8 mouse cellular contexts compared by ENCODE assay signal in the genomic region with DNA sequence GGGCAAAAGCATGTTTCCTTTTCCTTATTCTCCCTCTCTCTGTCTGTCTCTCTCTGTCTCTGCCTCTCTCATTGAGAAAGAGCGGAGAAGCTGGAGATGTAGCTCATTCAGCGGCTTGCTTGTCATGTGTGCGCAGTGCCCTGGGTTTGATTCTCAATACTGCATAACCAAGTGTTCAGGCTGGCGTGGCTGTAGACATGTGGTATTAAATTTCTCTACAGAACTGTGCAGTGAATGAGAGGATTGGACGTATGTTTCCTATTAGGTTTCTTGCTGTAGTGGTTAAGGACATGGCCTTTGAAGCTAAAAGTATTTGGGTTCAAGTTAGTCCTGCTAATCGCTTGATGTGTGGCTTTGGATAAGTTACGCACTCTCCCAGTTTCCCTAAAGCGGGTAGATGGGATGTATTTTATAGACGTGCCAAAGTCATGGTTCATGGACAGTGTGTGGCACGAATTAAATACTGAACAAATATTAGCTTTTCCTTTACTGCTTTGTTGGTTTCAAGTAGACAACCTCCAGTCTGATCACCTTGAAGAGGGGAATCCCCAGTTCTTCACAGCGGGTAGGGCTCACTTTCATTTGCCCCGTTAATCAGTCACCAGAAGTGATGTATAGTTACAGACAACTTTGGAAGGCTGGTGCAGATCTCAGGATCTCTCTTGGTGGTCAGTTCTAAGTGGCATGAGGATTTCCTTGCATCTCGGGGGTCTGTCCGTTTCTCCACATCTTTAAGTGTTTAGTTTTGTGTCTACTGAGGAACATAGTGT. TPM values are rescaled to one million over a fixed set of nuclear protein-coding genes. Genes with fewer than 3 reads are reported as not detected.
A peak's percentile ranks its signal among the peaks of the same experiment; 100 is the strongest.
DNase-seq lines count a peak whose midpoint lies in the region; ATAC-seq and TF ChIP-seq lines count a peak whose summit lies in the region.

No protein-coding gene starts in this region.

- ATAC-seq in heart, embryonic 15.5 days (replicated peaks; ENCODE audit: insufficient number of reproducible peaks, insufficient read depth, low FRiP score, low read depth): no peak
- peak; percentile 47 for ATAC-seq in intestine, embryonic 16.5 days

- no peaks in the 10 kb centered on the region for H3K27me3 ChIP-seq in heart, embryonic 15.5 days
- H3K27me3 ChIP-seq in testis, adult 2 months (ENCODE audit: control insufficient read depth, insufficient read depth, low read length): no peaks in the 10 kb centered on the region
- H3K27me3 ChIP-seq in intestine, embryonic 16.5 days (replicated peaks; ENCODE audit: control insufficient read depth, insufficient read depth, low read length): no peaks in the 10 kb centered on the region; the same call in 1 of the 2 replicates

- intact Hi-C loops in heart, postnatal 10 days (cut with DNase I): no loop called here

- H3K4me1 ChIP-seq in heart, embryonic 15.5 days (replicated peaks): peaks cover 46% of the 10 kb centered on the region
- peaks cover 3% of the 10 kb centered on the region for H3K4me1 ChIP-seq in testis, adult 2 months (ENCODE audit: control insufficient read depth, insufficient read depth, low read length)
- peaks cover 21% of the 10 kb centered on the region for H3K4me1 ChIP-seq in intestine, embryonic 16.5 days (ENCODE audit: control insufficient read depth, insufficient read depth, low read length)

- WGBS in heart, embryonic 15.5 days: 66% methylated on average over 14 of the region's 14 CpGs
- WGBS in intestine, embryonic 16.5 days: 44% methylated on average over 14 of the region's 14 CpGs

- H3K4me2 ChIP-seq in heart, embryonic 15.5 days: peak overlapping the region; percentile 31
- H3K4me2 ChIP-seq in intestine, embryonic 16.5 days (ENCODE audit: low read depth, low read length): peak overlapping the region; percentile 40

- no peak overlapping the region for H3K4me3 ChIP-seq in heart, embryonic 15.5 days
- no peak overlapping the region for H3K4me3 ChIP-seq in testis, adult 2 months (ENCODE audit: control insufficient read depth, low read depth, low read length)
- no peak overlapping the region for H3K4me3 ChIP-seq in intestine, embryonic 16.5 days (ENCODE audit: low read length)

- no peaks in the 10 kb centered on the region for H3K9me3 ChIP-seq in heart, embryonic 15.5 days (replicated peaks)
- no peaks in the 10 kb centered on the region for H3K9me3 ChIP-seq in intestine, embryonic 16.5 days (ENCODE audit: control insufficient read depth, low read length)

- TF ChIP-seq POLR2A in testis, adult 2 months (IDR thresholded peaks at IDR 0.05; ENCODE audit: control insufficient read depth, low read depth, low read length): no peak

- H3K36me3 ChIP-seq in heart, embryonic 15.5 days: no peaks in the 10 kb centered on the region
- no peaks in the 10 kb centered on the region for H3K36me3 ChIP-seq in testis, adult 2 months (ENCODE audit: control insufficient read depth, insufficient read depth, low read length)
- H3K36me3 ChIP-seq in intestine, embryonic 16.5 days (ENCODE audit: control insufficient read depth, insufficient read depth, low read length): no peaks in the 10 kb centered on the region

- TF ChIP-seq CTCF in testis, adult 2 months (IDR thresholded peaks at IDR 0.05; ENCODE audit: control insufficient read depth, insufficient read depth, insufficient replicate concordance, low read depth, low read length): no peak

- no peak for DNase-seq in heart, postnatal 10 days
- no peak for DNase-seq in testis, postnatal 14 days (ENCODE audit: low spot score)
- DNase-seq in spleen, adult 18-20 months: no peak
- no peak for DNase-seq in layer of hippocampus, adult 9-11 months
- DNase-seq in adrenal gland, adult 2 months: no peak

- H3K9ac ChIP-seq in heart, embryonic 15.5 days: no peak overlapping the region
- H3K9ac ChIP-seq in intestine, embryonic 16.5 days (ENCODE audit: low read depth, low read length): no peak overlapping the region

- H3K27ac ChIP-seq in heart, embryonic 15.5 days: peak overlapping the region; percentile 47
- peak overlapping the region; percentile 43 for H3K27ac ChIP-seq in testis, adult 2 months (ENCODE audit: control insufficient read depth, insufficient read depth, low read depth, low read length)
- peak overlapping the region; percentile 24; the same call in 1 of the 2 replicates for H3K27ac ChIP-seq in intestine, embryonic 16.5 days (ENCODE audit: low read length)

RNA-seq across cellular contexts. Expression of gene Syne2, which starts 16.2 kb away (rescaled TPM):
- 38.7 and 45.7 TPM in 2 replicates for polyA plus RNA-seq in heart, embryonic 15.5 days (2015; fragmentation: Nextera tagmentation; extraction: Ambion mirVana)
- 10 to 100 TPM; 55.8 to 59.1 TPM for total RNA-seq in heart, postnatal 10 days (2021)
- polyA plus RNA-seq in testis, adult 2 months (2012; rRNA removed): 35.5 and 37.1 TPM in 2 replicates
- 26.1 and 28.4 TPM in 2 replicates for polyA plus RNA-seq in intestine, embryonic 16.5 days (2015; fragmentation: Nextera tagmentation; extraction: Ambion mirVana)
- 10 to 100 TPM; 44.3 to 45.1 TPM for total RNA-seq in adrenal gland, adult 2 months (2021)
- polyA plus RNA-seq in adrenal gland, adult 2 months (2012; rRNA removed): 19.1 and 19.5 TPM in 2 replicates
